Mouse (Mus musculus) brain, embryonic 14.5 days (tissue): ENCODE data around the gene Zfp74.

Experiments used
- CTCF ChIP-seq: fragments of 200-500 bp; IDR thresholded peaks from 2 replicates; pipeline ENCODE4 v1.5.1; 2012; ENCODE audit warnings: inconsistent platforms, mild to moderate bottlenecking, moderate library complexity, borderline replicate concordance; ENCODE audit not compliant: insufficient read depth, insufficient read length; ENCODE audit errors: extremely low read depth
- POLR2A ChIP-seq: fragments of 200-500 bp; IDR thresholded peaks from 2 replicates; pipeline ENCODE4 v1.6.1; 2012; ENCODE audit warnings: mild to moderate bottlenecking, inconsistent platforms, borderline replicate concordance; ENCODE audit not compliant: poor library complexity, insufficient read depth, insufficient read length, severe bottlenecking; ENCODE audit errors: extremely low read depth

- TF ChIP-seq CTCF: peak; percentile 55; the same call in 1 of the 2 replicates
- no peak for TF ChIP-seq POLR2A
Measured at GRCm38 (mm10) chr7:29954731-29955130, 842 bp upstream of the Zfp74 start.
